Comparison of ENCODE assay signal across 27 mouse cellular contexts in the genomic region with DNA sequence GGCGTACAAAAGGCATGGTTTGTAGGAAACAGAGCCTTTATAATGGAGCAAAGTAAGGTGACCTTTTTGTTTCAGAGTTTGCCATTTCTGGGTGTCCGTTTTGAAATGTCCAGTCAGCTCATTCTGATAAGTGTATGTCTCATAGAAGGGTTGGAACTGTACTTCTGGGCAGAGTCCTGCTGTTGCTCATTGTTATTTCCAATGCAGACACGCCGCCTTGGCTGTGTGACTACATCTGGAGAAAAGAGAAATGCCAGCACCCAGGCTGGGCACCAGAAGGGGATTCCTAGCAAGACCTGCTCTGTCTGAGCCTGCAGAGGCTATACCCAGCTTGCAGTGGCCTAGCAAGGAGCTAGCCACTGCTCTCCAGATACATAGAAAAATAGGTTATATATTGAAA.
"Had no signal": no experiment of that assay in that cellular context is flagged by ENCODE, and none has a peak within 500 bp of the region (broad histone marks: within the 10 kb centered on the region; RNA-seq: fewer than 3 reads in every experiment).

No protein-coding gene starts in this region.

- H3K27me3 ChIP-seq: heart, embryonic 13.5 days; heart, embryonic 15.5 days; hindbrain, embryonic 12.5 days; hindbrain, embryonic 15.5 days; kidney, embryonic 15.5 days; limb, embryonic 12.5 days; liver, embryonic 13.5 days had no signal

- H3K4me2 ChIP-seq: heart, embryonic 11.5 days; heart, embryonic 13.5 days; heart, embryonic 15.5 days; hindbrain, embryonic 12.5 days; hindbrain, embryonic 15.5 days; kidney, embryonic 15.5 days; limb, embryonic 12.5 days; liver, embryonic 11.5 days; liver, embryonic 13.5 days had no signal

- H3K9me3 ChIP-seq: heart, embryonic 13.5 days; heart, embryonic 15.5 days; hindbrain, embryonic 10.5 days; hindbrain, embryonic 12.5 days; hindbrain, embryonic 15.5 days; kidney, embryonic 15.5 days; limb, embryonic 10.5 days; limb, embryonic 12.5 days; liver, embryonic 13.5 days had no signal

- H3K4me3 ChIP-seq: gastrocnemius, adult 2 months; heart, adult 2 months; heart, embryonic 13.5 days; heart, embryonic 15.5 days; hindbrain, embryonic 10.5 days; hindbrain, embryonic 12.5 days; hindbrain, embryonic 15.5 days; kidney, embryonic 15.5 days; limb, embryonic 10.5 days; limb, embryonic 12.5 days; liver, embryonic 13.5 days had no signal

- H3K27ac ChIP-seq: gastrocnemius, adult 2 months; heart, adult 2 months; heart, embryonic 13.5 days; heart, embryonic 15.5 days; hindbrain, embryonic 10.5 days; hindbrain, embryonic 12.5 days; hindbrain, embryonic 15.5 days; hindbrain, postnatal 0 days; kidney, embryonic 15.5 days; kidney, postnatal 0 days; limb, embryonic 10.5 days; limb, embryonic 12.5 days; liver, embryonic 13.5 days had no signal

- DNase-seq: gastrocnemius, adult 2 months; gastrocnemius, postnatal 10 days; gastrocnemius, postnatal 25 days; heart, adult 2 months; heart, postnatal 14 days; heart, postnatal 4 days; kidney, adult 11 months; kidney, adult 2 months; kidney, adult 9 months; kidney, postnatal 14 days; kidney, postnatal 36 days; layer of hippocampus, adult 9-11 months; layer of hippocampus, postnatal 36 days; liver; liver, embryonic 13.5 days had no signal

- H3K9ac ChIP-seq: heart, embryonic 13.5 days; heart, embryonic 15.5 days; hindbrain, embryonic 12.5 days; hindbrain, embryonic 15.5 days; kidney, embryonic 15.5 days; limb, embryonic 12.5 days; liver, embryonic 13.5 days had no signal

- ATAC-seq: hindbrain, postnatal 0 days had no signal

- H3K4me1 ChIP-seq: hindbrain, embryonic 15.5 days had no signal

- H3K36me3 ChIP-seq: heart, embryonic 13.5 days; heart, embryonic 15.5 days; hindbrain, embryonic 10.5 days; hindbrain, embryonic 12.5 days; hindbrain, embryonic 15.5 days; kidney, embryonic 15.5 days; limb, embryonic 10.5 days; limb, embryonic 12.5 days; liver, embryonic 13.5 days had no signal
